Mouse (Mus musculus) erythroblast, embryonic 14.5 days (primary cell): ENCODE data around the gene Lrrn4cl.

Source experiments
- GATA1 ChIP-seq: IDR thresholded peaks from 2 replicates; pipeline ENCODE4 v1.6.1; 2012; ENCODE audit warnings: low read length, inconsistent platforms, mixed read lengths
- TAL1 ChIP-seq: IDR thresholded peaks from 3 replicates; pipeline ENCODE4 v1.6.1; 2012; ENCODE audit warnings: low read length, inconsistent platforms, mixed read lengths

- no peak for TF ChIP-seq GATA1
- TF ChIP-seq TAL1: no peak
These were observed 20.3 kb downstream of the Lrrn4cl start for GRCm38 (mm10) chr19:8870838-8871237.
